Mouse (Mus musculus) large intestine, adult 2 months (tissue): ENCODE results near the gene Slc12a6. TPM values are rescaled to one million over a fixed set of nuclear protein-coding genes. Genes with fewer than 3 reads are reported as not detected.
A peak's percentile ranks its signal among the peaks of the same experiment; 100 is the strongest.
"Not testable (repeated sequence)": the region's sequence is repeated elsewhere in the genome, so short reads cannot be mapped to it uniquely, and the experiment has no call there.

ENCODE experiments used
- DNase-seq: peaks from one replicate; pipeline ENCODE4 v3.0.0-alpha.2; 2012; ENCODE audit warnings: low read depth, low spot score
- WGBS: fragments of 180-500 bp; shearing (Covaris S2); methylation state at CpG from one replicate; pipeline ENCODE4 v1.1.7; 2018; 5-methylcytosine and 5-hydroxymethylcytosine counted together
- polyA plus RNA-seq: library from polyadenylated mRNA; depleted of rRNA; stranded (reverse); fragments of >200 nt; gene quantifications from 2 replicates; pipeline ENCODE4 v1.2.3, GENCODE M21; 2012

Slc12a6 gene
- polyA plus RNA-seq, 1 experiment: 15.2 TPM

DNA sequence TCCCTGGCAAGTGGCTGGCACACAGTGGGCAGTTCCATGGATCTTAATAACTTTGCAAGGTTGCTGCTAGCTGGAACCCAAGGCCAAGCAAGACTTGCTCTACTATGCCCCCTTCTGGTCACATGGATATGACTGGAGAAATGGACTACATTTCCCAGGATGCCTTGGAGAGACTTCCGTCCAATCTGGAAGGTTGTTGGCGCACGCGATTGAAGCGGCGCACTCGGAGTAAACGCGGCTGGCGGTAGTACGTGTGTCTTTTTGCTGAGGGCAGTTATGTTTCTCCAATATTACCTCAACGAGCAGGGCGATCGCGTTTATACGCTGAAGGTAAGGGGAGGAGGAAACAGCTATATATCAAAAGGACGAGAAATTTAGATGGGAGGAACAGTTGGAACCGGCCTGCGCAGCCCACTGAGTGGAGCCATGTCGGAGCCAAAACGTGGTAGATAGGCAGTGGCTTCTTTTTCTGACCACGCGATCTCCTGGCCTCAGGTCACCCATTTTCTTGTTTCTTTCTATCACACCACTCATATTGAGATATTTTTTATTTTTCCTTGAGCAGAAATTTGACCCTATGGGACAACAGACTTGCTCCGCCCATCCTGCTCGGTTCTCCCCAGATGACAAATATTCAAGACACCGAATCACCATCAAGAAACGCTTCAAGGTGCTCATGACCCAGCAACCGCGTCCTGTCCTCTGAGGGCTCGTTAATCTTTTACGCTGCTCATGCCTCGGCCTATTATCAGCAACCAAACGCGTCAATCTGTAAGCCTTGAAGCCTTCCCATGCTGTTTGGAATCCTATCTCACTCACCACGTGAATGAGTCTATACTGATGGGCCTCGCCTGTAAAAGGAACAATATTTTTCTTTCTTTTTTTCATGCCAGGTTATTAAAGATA lies 3.6 kb upstream of the Slc12a6 start, which contains the start of gene Nop10:
Gene Nop10 (plus strand): TSS at position 179 of the 906 bp plus-strand sequence.
- under 1% methylated on average over 36 of the region's 36 CpGs for WGBS

DNA sequence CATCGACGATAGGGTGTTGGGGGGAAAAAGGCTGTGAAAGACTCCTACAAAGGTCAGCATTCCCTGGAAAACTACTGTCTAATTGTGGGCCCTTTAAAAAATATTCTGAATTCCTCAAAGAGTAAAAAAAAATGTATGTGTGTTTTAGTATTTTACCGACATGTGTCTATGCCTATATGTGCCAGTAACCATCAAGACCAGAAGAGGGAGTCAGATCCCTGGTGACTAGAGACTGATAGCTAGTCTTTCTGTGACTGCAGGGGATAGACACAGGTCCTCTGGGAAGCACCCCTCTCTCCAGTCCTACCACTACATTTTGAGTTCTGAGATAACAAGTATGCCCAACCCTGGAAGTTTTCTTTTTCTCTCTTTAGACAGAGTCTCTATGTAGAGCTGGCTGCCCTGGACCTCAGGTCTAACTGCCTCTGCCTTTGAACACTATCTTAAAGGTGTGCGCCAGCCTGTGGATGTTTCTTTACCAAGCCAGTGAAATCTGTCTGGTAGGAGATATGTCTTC lies 2.8 kb upstream of the Slc12a6 start:
- WGBS: 25% methylated on average over 4 of the region's 4 CpGs
- no peak for DNase-seq

More for the DNA sequence above, 3.6 kb upstream of the Slc12a6 start, which contains the start of gene Nop10:
- DNase-seq: no peak

DNA sequence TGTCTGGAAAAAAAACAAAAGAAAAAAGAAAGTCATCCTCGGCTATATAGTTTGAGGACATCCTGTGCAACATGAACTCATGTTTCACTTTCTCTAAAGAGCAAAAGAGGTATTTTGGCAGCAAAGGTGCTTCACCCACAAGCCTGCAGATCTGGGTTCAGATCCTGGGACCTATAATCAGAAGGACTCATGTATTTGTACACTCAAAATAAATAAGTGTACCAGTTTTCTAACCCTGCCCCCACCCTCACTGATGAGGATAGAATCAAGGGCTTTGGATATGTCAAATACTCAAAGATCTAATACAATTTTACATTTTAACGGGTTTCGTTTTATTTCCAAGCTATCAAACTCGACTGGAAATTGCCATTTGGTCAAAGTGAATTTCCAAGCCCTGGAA lies 1.3 kb upstream of the Slc12a6 start:
- no peak for DNase-seq
- WGBS: 63% methylated on average over 4 of the region's 4 CpGs

DNA sequence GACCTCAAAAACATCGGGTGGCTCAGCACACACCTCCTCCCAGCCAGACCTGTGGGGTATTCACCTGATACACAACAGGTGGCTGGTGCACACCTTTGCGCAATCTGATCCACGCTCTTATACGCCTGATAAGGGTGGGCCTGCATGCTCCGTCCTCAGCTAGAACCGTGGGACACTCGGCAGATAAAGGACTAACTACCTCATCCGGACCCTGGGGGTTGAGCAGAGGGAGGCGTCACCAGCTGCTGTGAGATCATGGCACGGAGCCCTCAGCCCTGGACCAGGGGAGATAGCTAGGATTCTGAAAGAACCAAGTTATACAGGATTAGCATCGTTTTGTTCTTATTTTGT lies 592 bp downstream of the Slc12a6 start, which contains the start of gene Gm21985:
Gene Gm21985 (plus strand): TSS at position 73 of the 351 bp plus-strand sequence.
- no peak for DNase-seq

DNA sequence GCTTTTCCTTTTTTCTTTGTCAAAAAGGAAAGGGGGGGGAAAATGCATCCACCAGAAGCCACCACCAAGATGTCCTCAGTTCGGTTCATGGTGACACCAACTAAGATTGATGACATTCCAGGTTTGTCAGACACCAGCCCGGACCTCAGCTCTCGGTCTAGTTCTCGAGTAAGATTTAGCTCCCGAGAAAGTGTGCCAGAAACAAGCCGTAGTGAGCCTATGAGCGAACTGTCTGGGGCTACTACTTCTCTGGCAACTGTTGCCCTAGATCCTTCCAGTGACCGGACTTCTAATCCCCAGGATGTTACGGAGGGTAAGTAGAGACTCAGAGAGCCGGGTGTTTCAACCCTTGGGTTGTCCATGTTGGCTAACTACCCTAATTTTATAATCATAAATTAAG lies 1.2 kb downstream of the Slc12a6 start:
- no peak for DNase-seq
- 55% methylated on average over 10 of the region's 10 CpGs for WGBS

More for the DNA sequence above, 592 bp downstream of the Slc12a6 start, which contains the start of gene Gm21985:
- 2% methylated on average over 11 of the region's 11 CpGs for WGBS

DNA sequence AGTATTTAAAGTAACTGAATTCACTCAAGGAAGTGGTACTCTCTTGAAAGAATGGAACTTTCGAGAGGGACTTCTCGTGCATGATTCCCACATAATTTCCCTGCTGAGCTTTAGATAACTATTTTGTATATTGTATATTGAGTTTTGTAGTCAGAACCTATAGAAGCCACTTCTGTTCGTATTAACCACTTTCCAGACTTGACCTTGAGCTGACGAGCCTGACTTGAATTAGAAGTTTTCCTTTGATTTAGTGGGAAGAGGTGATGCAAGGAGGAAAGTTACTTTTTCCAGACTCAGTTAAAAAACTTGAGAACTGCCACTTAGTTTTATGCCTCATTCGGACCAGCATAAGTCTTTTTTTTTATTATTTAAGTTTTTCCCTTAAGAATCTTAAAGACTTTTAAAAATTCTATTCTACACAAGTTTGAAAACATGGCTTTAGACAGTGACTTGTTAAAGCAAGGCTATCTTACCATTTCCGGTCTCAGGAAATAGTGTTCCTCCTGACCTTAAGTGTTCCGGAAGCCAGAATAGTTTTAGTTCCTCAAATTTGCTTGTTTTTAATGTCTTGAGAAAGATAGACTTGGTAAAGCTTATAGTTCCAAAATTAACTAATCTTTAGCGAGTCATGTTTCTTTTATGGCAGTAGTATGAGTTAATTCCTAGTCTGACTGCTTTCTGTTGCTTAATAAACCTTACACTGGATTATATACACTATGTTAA lies 2.1 kb downstream of the Slc12a6 start:
- WGBS: 63% methylated on average over 8 of the region's 8 CpGs
- no peak for DNase-seq

DNA sequence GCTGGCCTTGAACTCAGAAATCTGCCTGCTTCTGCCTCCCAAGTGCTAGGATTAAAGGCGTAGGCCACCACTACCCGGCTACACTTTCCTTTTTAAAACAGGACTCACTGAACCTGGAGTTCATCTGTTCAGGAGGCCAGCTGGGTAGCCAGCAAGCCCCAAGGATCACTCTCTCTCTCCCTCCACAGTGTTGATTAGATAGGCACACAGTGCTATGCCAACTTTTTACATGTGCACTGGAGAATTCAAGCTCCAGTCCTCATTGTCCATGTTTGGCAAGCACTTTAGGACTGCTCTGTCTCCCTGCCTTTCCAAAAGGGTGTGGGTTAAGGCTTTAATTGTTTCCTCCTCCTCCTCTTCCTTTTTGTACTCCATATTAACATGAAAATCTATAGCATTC lies 4.4 kb downstream of the Slc12a6 start:
- WGBS: 71% methylated on average over 2 of the region's 2 CpGs
- no peak for DNase-seq

DNA sequence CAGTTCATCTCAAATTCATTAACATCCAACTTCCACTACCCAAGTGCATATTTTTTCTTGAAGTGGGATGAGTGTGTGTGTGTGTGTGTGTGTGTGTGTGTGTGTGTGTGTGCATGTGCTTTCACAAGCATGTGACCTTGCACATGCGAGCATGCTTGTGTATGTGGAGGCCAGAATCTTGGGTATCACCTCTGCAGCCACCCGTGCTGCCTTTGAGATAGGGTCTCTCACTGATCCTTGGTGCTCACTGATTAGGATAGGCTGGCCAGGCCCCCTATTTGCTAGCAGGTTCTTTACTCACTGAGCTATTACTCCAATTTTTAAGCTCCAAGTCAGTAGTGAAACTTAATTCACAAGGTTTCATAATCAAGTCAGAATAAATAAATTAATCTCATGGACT lies 7.3 kb downstream of the Slc12a6 start:
- DNase-seq: no peak
- 90% methylated on average over 2 of the region's 2 CpGs for WGBS

DNA sequence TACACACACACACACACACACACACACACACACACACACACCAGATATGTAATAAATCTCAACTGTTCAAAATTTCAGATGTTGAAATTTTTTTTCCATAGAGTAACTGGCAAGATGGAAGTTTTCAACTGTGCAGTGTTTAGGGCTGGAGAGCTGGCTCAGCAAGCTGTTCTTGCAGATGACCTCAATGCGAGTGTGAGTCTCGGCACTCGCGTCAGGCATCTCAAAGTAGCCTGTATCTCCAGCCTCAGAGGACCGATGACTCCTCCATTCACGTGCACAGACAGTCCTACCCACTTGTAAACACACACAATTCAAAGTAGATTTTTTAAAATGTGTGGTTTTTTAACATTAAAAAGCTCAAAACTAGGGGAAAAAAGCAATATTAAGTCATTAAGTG lies 7.8 kb downstream of the Slc12a6 start:
- WGBS: 81% methylated on average over 6 of the region's 6 CpGs

DNA sequence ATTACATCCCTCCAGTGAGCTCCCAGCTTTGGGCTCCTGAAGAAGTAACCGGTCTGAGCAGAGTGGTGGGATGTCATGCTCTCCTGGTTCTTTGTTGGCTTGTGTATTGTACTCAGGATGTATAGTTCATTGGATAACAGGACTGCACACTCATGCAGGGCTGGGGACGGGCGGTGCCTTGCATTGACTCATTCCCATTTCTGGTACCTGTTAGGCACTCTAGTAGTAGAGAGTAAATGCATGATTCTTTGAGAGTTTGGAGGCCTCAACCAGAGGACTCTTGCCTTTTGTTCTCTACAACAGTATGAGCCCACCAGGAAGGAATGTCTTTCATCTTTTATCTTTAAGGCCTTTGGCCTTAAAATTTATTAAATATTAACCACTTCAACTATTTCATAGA lies 11.2 kb downstream of the Slc12a6 start:
- no peak for DNase-seq
- WGBS: 92% methylated on average over 3 of the region's 3 CpGs

More for the DNA sequence above, 7.8 kb downstream of the Slc12a6 start:
- no peak for DNase-seq

DNA sequence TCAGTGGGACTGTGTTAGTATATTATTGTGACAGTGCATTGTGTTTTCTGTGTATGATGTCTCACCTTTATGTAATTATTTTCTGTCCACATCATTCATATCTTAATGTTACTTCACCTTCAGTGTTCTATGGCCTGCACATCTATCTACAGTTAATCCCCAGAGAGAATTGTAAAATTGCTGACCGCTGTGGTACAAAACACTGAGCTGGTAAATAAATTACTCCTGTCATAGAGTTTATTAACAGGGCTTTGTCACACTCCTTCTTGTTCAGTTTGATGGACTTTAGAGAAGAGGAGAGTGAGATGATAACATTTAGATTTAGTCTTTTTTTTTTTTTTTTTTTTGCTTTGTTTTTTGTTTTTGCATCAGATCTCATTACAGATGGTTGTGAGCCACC lies 17.2 kb downstream of the Slc12a6 start:
- WGBS: 84% methylated on average over 1 of the region's 1 CpGs
- DNase-seq: no peak

DNA sequence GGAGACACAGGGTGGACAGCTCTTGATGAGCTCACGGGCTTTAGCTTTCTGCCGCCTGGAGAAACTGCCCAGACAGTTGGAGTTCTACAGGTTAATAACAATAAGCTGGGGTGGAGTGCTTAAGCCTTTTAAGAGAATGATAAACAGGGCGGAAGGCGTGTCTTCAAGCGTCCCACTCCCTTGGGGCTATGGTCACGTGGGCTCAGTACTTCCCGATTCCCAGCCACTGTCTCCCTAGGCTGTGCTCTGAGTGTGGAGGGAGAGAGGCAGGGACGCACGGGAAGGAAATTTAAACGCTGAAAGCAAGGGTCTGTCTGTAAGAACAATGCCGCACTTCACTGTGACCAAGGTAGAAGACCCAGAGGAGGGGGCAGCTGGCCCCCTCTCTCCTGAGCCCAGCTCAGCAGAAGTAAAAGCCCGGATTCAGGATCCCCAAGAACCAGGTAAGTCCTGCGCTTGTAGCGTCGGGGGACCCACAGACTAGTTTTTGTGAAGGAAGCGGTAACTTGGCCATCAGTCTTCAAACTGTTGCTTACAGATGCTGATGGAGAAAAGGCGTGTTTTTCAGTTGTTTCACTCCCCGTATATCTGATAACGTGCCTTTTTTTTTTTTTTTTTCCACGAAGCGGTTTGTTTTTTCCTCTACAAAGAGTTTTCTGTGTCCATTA lies 18.9 kb downstream of the Slc12a6 start:
- 4% methylated on average over 21 of the region's 21 CpGs for WGBS
- peak; percentile 77 for DNase-seq

DNA sequence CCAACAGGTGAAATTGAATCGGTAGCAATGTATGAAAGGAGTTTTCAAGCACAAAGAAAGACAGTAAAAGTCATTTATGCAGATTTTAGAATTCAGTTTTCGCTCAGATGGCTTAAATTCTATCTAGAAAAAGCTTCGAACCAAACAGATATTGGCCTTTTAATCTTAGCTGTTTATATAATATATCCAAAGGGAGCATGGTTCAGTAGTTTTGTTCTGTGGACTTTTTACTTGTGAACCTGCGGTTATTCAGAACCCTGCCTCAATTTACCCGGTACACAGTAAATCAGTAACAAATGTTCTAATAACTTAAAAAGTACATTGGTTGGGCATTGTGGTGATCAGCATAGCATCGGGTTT lies 19.4 kb downstream of the Slc12a6 start:
- WGBS: 21% methylated on average over 6 of the region's 6 CpGs
- DNase-seq: no peak

DNA sequence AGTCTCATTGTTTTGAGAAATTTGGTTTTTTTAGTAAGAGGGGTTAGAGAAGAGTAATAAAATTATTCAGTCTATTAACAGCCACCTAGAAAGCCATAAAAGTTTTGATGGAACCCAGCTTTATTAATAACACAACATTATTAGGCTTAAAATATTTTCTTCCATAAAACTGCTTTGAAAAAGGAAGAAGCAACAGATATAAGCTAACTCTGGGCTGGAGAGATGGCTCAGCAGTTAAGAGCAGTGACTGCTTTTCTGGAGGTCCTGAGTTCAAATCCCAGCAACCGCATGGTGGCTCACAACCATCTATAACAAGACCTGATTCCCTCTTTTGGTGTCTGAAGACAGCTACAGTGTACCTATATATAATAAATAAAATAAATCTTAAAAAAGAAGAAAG lies 20.4 kb downstream of the Slc12a6 start:
- 94% methylated on average over 1 of the region's 1 CpGs for WGBS

DNA sequence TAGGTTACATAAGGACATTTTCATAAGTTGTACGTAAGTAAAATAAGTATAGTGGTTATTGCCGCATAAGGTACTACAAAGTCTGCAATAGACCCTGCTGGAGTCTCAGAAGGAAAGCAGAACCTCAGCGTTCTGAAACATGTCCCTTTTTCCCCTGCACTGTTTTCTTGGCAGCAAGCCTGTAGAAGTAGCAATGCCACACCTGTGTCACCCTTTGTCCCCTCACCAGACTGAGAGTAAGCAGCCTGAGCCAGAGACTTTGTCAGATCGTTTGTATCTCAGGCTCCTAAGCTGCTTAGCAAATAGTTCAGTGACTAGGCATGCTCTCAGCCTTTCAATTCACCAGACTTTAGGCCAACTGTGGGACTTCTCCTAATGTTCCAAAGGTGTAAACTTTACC lies 21.4 kb downstream of the Slc12a6 start:
- WGBS: 25% methylated on average over 4 of the region's 4 CpGs
- DNase-seq: no peak

More for the DNA sequence above, 20.4 kb downstream of the Slc12a6 start:
- DNase-seq: not testable (repeated sequence)

DNA sequence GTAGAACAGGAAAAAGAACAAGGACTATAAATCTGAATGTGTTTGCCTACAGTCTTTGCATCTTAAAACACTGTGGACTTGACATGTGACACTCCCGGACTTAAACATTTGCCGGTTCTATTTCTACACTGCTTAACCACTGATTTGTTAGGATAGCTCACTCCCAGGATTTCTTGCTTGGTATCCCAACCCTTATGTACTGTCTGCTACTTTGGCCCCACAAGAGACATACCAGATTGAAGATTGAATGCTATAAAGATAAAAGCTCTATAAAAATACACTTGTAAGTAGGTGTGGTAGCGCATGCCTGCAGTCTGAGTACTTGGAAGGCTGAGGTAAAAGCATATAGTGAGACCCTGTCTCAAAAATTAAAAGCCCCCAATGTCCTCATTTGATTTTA lies 23.9 kb downstream of the Slc12a6 start:
- 32% methylated on average over 3 of the region's 3 CpGs for WGBS

DNA sequence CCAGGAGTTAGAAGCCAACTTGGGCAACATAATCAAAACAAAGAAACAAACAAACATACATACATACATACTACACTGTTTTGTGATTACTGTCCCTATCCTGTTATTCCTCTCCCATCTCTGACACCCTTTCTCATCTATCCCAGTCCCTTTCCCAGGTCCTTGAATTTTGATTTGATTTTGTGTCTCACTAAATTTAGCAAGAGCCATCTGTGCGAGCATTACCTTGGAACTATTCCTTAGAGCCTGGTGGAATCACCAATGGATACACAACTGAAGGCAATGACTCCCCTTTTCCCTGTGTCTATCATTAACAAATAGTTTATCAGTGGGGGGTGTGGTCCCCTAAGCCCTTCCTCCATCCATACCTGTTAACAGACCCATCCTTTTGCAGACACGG lies 27.2 kb downstream of the Slc12a6 start:
- DNase-seq: no peak
- WGBS: 90% methylated on average over 2 of the region's 2 CpGs

More for the DNA sequence above, 23.9 kb downstream of the Slc12a6 start:
- no peak for DNase-seq

DNA sequence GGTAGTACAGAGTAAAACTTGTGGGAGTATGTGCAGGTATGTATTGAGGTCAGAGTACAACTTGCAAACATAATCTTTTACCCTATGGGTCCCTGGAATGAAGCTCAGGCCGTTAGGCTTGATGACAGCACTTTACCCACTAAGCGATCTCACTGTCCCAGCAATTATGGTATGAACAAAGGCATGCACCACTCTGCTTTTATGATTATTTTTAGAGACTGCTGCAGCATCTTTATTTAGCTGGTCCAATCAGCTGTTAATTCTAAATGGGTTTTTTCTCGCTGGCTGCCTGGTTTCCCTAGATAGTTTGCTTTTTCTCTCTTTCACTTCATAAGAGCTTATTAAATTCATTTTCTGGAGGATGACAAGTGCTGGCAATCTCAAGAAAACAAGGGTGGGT lies 30.6 kb downstream of the Slc12a6 start:
- WGBS: 64% methylated on average over 3 of the region's 3 CpGs
- no peak for DNase-seq

DNA sequence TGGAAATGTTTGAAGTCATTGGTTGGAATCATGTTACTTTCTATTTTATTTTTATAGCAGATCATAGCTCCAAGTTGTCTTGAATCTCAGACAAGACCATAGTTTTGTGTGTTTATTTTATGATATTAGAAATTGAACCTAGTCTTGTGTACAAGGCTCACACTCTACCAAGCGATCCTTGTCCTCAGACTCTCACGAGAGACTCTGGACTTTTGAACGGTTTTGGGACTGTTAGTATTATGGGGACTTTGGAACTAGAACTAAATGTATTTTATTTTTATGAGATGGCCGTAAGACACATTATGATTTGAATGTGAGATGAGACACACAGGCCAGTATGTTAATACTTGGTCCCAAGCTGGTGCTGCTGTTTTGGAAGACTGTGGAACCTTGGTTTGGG lies 32.6 kb downstream of the Slc12a6 start:
- 48% methylated on average over 4 of the region's 4 CpGs for WGBS
- DNase-seq: no peak

DNA sequence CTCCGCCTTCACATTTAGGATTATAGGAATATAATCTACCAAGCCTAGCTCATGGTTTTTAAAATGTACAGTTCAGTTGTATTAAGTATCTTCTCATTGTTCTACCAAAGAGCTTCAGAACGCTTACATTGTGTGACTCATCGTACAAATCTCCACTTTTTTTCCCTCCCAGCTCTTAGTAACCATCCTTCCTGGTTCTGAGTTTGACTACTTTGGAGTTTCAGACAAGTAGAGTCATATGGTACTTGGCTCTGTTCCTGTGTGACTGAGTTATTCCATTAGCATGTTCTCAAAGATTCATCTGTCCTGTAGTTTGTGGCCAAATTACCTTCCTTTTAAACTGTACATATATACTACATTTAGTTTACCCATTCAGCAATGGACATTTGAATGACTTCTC lies 43.0 kb downstream of the Slc12a6 start:
- DNase-seq: no peak
- WGBS: 51% methylated on average over 3 of the region's 3 CpGs
